ENCODE assay signal across 24 mouse cellular contexts in genomic region chr13:98492569-98493255, GRCm38 (mm10). TPM values are rescaled to one million over a fixed set of nuclear protein-coding genes. Genes with fewer than 3 reads are reported as not detected.
DNase-seq lines count a peak whose midpoint lies in the region; ATAC-seq lines count a peak whose summit lies in the region.
"Had no signal": no experiment of that assay in that cellular context is flagged by ENCODE, and none has a peak within 500 bp of the region (broad histone marks: within the 10 kb centered on the region; RNA-seq: fewer than 3 reads in every experiment).

No protein-coding gene starts in this region.

- no peak overlapping the region for H3K27ac ChIP-seq in hindbrain, embryonic 10.5 days
- no peak overlapping the region for H3K27ac ChIP-seq in hindbrain, embryonic 14.5 days
- no peak overlapping the region for H3K27ac ChIP-seq in embryonic facial prominence, embryonic 14.5 days (replicated peaks; ENCODE audit: low read depth, low read length)
- H3K27ac ChIP-seq: forebrain, embryonic 15.5 days; layer of hippocampus, adult 2 months had no signal

- no peak overlapping the region for H3K9ac ChIP-seq in hindbrain, embryonic 14.5 days
- no peak overlapping the region for H3K9ac ChIP-seq in embryonic facial prominence, embryonic 14.5 days (ENCODE audit: low read depth, low read length)
- H3K9ac ChIP-seq: forebrain, embryonic 15.5 days had no signal

- H3K36me3 ChIP-seq in hindbrain, embryonic 10.5 days, result no peaks in the 10 kb centered on the region
- H3K36me3 ChIP-seq in hindbrain, embryonic 14.5 days (replicated peaks; ENCODE audit: control insufficient read depth, insufficient read depth), result no peaks in the 10 kb centered on the region
- H3K36me3 ChIP-seq in embryonic facial prominence, embryonic 14.5 days (ENCODE audit: control insufficient read depth, insufficient read depth, low read length), result no peaks in the 10 kb centered on the region
- H3K36me3 ChIP-seq: forebrain, embryonic 15.5 days had no signal

- peaks cover 27% of the 10 kb centered on the region for H3K27me3 ChIP-seq in hindbrain, embryonic 10.5 days (ENCODE audit: insufficient read depth, poor library complexity, severe bottlenecking)
- H3K27me3 ChIP-seq in hindbrain, embryonic 14.5 days (ENCODE audit: control insufficient read depth, insufficient read depth, low read length), result peaks cover 17% of the 10 kb centered on the region
- H3K27me3 ChIP-seq in embryonic facial prominence, embryonic 14.5 days (replicated peaks; ENCODE audit: control insufficient read depth, insufficient read depth, low read length), result 0 out of 2 replicates have a peak, but pooled peaks cover 9% of the 10 kb centered on the region

- peaks cover 22% of the 10 kb centered on the region for H3K4me1 ChIP-seq in hindbrain, embryonic 10.5 days (replicated peaks)
- H3K4me1 ChIP-seq in hindbrain, embryonic 14.5 days (replicated peaks; ENCODE audit: control insufficient read depth, insufficient read depth, low read length), result no peaks in the 10 kb centered on the region
- peaks cover 16% of the 10 kb centered on the region for H3K4me1 ChIP-seq in embryonic facial prominence, embryonic 14.5 days (ENCODE audit: control insufficient read depth, insufficient read depth, low read length)
- H3K4me1 ChIP-seq: megakaryocyte, embryonic 14.5 days had no signal

- ATAC-seq in hindbrain, embryonic 14.5 days (ENCODE audit: low FRiP score), result no peak
- ATAC-seq in embryonic facial prominence, embryonic 14.5 days (ENCODE audit: low read depth), result no peak
- no peak for ATAC-seq in erythroid progenitor cell, adult 5-6 weeks (replicated peaks; ENCODE audit: low FRiP score, poor library complexity, severe bottlenecking)
- ATAC-seq: forebrain, embryonic 15.5 days had no signal

- no peak overlapping the region for H3K4me2 ChIP-seq in hindbrain, embryonic 14.5 days (replicated peaks)
- no peak overlapping the region for H3K4me2 ChIP-seq in embryonic facial prominence, embryonic 14.5 days (ENCODE audit: low read depth, low read length)
- H3K4me2 ChIP-seq: forebrain, embryonic 15.5 days; heart, embryonic 11.5 days had no signal

- WGBS in hindbrain, embryonic 10.5 days, result 47% methylated on average over 9 of the region's 9 CpGs
- WGBS in hindbrain, embryonic 14.5 days, result 63% methylated on average over 9 of the region's 9 CpGs
- WGBS in embryonic facial prominence, embryonic 14.5 days, result 37% methylated on average over 9 of the region's 9 CpGs

- H3K4me3 ChIP-seq in hindbrain, embryonic 10.5 days, result no peak overlapping the region
- no peak overlapping the region for H3K4me3 ChIP-seq in hindbrain, embryonic 14.5 days (replicated peaks; ENCODE audit: low read length)
- H3K4me3 ChIP-seq in embryonic facial prominence, embryonic 14.5 days (ENCODE audit: low read depth, low read length), result no peak overlapping the region
- H3K4me3 ChIP-seq: forebrain, embryonic 15.5 days; layer of hippocampus, adult 2 months; megakaryocyte, embryonic 14.5 days had no signal

- peak; percentile 48 for DNase-seq in hindbrain, embryonic 10.5 days (ENCODE audit: low spot score)
- DNase-seq in hindbrain, embryonic 14.5 days (ENCODE audit: low spot score), result no peak
- peak; percentile 96 for DNase-seq in 3T3-L1 (ENCODE audit: low read depth, low spot score)
- DNase-seq in embryo, embryonic 10 days (ENCODE audit: low spot score), result peak; percentile 67
- peak; percentile 48 for DNase-seq in embryonic facial prominence, embryonic 14.5 days (ENCODE audit: low spot score)
- no peak for DNase-seq in right cerebral cortex, adult 18-20 months
- DNase-seq in layer of hippocampus, postnatal 25 days (ENCODE audit: extremely low spot score in 1 of 2, low spot score in 1 of 2), result no peak
- DNase-seq: adrenal gland, postnatal 25 days; cerebellum, adult 2 months; heart, postnatal 36 days; kidney, adult 18-20 months; kidney, postnatal 10 days; left cerebral cortex, postnatal 4 days; liver; lung, postnatal 14 days; thymus, postnatal 36 days had no signal

- no peaks in the 10 kb centered on the region for H3K9me3 ChIP-seq in hindbrain, embryonic 10.5 days
- H3K9me3 ChIP-seq in hindbrain, embryonic 14.5 days (ENCODE audit: control insufficient read depth, low read length), result no peaks in the 10 kb centered on the region
- no peaks in the 10 kb centered on the region for H3K9me3 ChIP-seq in embryonic facial prominence, embryonic 14.5 days (ENCODE audit: control insufficient read depth, low read length)
- H3K9me3 ChIP-seq: forebrain, embryonic 15.5 days had no signal

RNA-seq across cellular contexts. Expression of gene Gm10320, which starts 0.9 kb away (rescaled TPM):
- polyA plus RNA-seq in hindbrain, embryonic 10.5 days (2016; fragmentation: Nextera tagmentation; extraction: Ambion mirVana), result 1.4 and 1.6 TPM in 2 replicates
- polyA plus RNA-seq in hindbrain, embryonic 14.5 days (2014; fragmentation: Nextera tagmentation; extraction: Ambion mirVana), result 1.2 and 1.3 TPM in 2 replicates
- polyA plus RNA-seq in embryonic facial prominence, embryonic 14.5 days (2014; fragmentation: Nextera tagmentation; extraction: Ambion mirVana), result 1.5 and 2.4 TPM in 2 replicates
- not detected in 2 replicates for total RNA-seq in erythroid progenitor cell, adult 5-6 weeks (2015; ENCODE audit: low replicate concordance)
- total RNA-seq in erythroid progenitor cell, adult 5-6 weeks (2017; ENCODE audit: low replicate concordance), result 0.45 TPM in 1 of 2 replicates, not detected in the other
- total RNA-seq in layer of hippocampus, postnatal 25 days (2021), result not detected
- total RNA-seq: adrenal gland, postnatal 25 days; gastrocnemius, postnatal 4 days; heart, postnatal 36 days; layer of hippocampus, adult 2 months; left cerebral cortex, postnatal 4 days; midbrain, postnatal 0 days had no signal
- polyA plus RNA-seq: testis, adult 2 months had no signal

Comparison
In these comparisons a context has a peak if more than half of its experiments do, and no peak if none do; other contexts are left out.
1. DNase-seq: peak in hindbrain, embryonic 10.5 days (single experiment), 3T3-L1 (single experiment), embryo, embryonic 10 days (single experiment) and embryonic facial prominence, embryonic 14.5 days (single experiment); none in hindbrain, embryonic 14.5 days (single experiment), right cerebral cortex, adult 18-20 months (single experiment) and layer of hippocampus, postnatal 25 days (0 of 2).